Mouse (Mus musculus): Measurements from ENCODE around the gene Bud23. TPM values are rescaled to one million over a fixed set of nuclear protein-coding genes. Genes with fewer than 3 reads are reported as not detected.

The Bud23 gene
- polyA plus RNA-seq, 1 experiment from 2014 or later: 78.3 TPM

- Histone ChIP-seq H3K9ac (ENCODE audit: low read depth, low read length) (no peak overlapping the region), H3K4me3 (ENCODE audit: low read depth, low read length) (no peak overlapping the region), H3K4me2 (no peak overlapping the region), H3K9me3 (replicated peaks; ENCODE audit: control insufficient read depth, low read length) (no peaks in the 10 kb centered on the region), H3K36me3 (ENCODE audit: control insufficient read depth, insufficient read depth, low read length) (no peaks in the 10 kb centered on the region), H3K4me1 (ENCODE audit: control insufficient read depth, insufficient read depth, low read length) (no peaks in the 10 kb centered on the region), H3K27ac (ENCODE audit: low read depth, low read length) (no peak overlapping the region), H3K27me3 (ENCODE audit: control insufficient read depth, insufficient read depth, low read length) (peaks cover 10% of the 10 kb centered on the region; the same call in 1 of the 2 replicates)
- no peak for ATAC-seq (replicated peaks; ENCODE audit: insufficient number of reproducible peaks, low FRiP score, low TSS enrichment)
- 72% methylated on average over 1 of the region's 1 CpGs for WGBS (ENCODE audit: insufficient replicate concordance)
Measured at GRCm38 (mm10) chr5:135100981-135101380, 36.2 kb upstream of the Bud23 start.

GRCm38 (mm10) chr5:135089653-135090052 is 24.9 kb upstream of the Bud23 start, which contains the start of gene Mlxipl:
Gene Mlxipl (plus strand): TSS chr5:135089890.
- H3K4me3 ChIP-seq (ENCODE audit: low read depth, low read length): peak within 1 kb of the TSS; percentile 6; the same call in 1 of the 2 replicates
- no peak within 1 kb of the TSS for H3K27ac ChIP-seq (ENCODE audit: low read depth, low read length)
- no peak within 1 kb of the TSS for H3K9ac ChIP-seq (ENCODE audit: low read depth, low read length)
- no peaks in the 10 kb centered on the region for H3K4me1 ChIP-seq (ENCODE audit: control insufficient read depth, insufficient read depth, low read length)
- 4% methylated on average over 36 of the region's 39 CpGs for WGBS (ENCODE audit: insufficient replicate concordance)
- no peaks in the 10 kb centered on the region for H3K9me3 ChIP-seq (replicated peaks; ENCODE audit: control insufficient read depth, low read length)
- H3K27me3 ChIP-seq (ENCODE audit: control insufficient read depth, insufficient read depth, low read length): peaks cover 64% of the 10 kb centered on the region
- ATAC-seq (replicated peaks; ENCODE audit: insufficient number of reproducible peaks, low FRiP score, low TSS enrichment): no peak
- H3K36me3 ChIP-seq (ENCODE audit: control insufficient read depth, insufficient read depth, low read length): no peaks in the 10 kb centered on the region
- peak within 1 kb of the TSS; percentile 39 for H3K4me2 ChIP-seq

GRCm38 (mm10) chr5:135086871-135087270 is 22.1 kb upstream of the Bud23 start:
- Histone ChIP-seq H3K9me3 (replicated peaks; ENCODE audit: control insufficient read depth, low read length) (no peaks in the 10 kb centered on the region), H3K4me1 (ENCODE audit: control insufficient read depth, insufficient read depth, low read length) (no peaks in the 10 kb centered on the region), H3K4me3 (ENCODE audit: low read depth, low read length) (no peak overlapping the region), H3K36me3 (ENCODE audit: control insufficient read depth, insufficient read depth, low read length) (no peaks in the 10 kb centered on the region), H3K27me3 (ENCODE audit: control insufficient read depth, insufficient read depth, low read length) (peaks cover 48% of the 10 kb centered on the region), H3K4me2 (no peak overlapping the region), H3K27ac (ENCODE audit: low read depth, low read length) (no peak overlapping the region), H3K9ac (ENCODE audit: low read depth, low read length) (no peak overlapping the region)
- no peak for ATAC-seq (replicated peaks; ENCODE audit: insufficient number of reproducible peaks, low FRiP score, low TSS enrichment)
- 62% methylated on average over 4 of the region's 4 CpGs for WGBS (ENCODE audit: insufficient replicate concordance)

- H3K4me3 ChIP-seq (ENCODE audit: low read depth, low read length): no peak overlapping the region
- no peak overlapping the region for H3K4me2 ChIP-seq
- H3K27ac ChIP-seq (ENCODE audit: low read depth, low read length): no peak overlapping the region
- H3K9ac ChIP-seq (ENCODE audit: low read depth, low read length): no peak overlapping the region
- H3K27me3 ChIP-seq (ENCODE audit: control insufficient read depth, insufficient read depth, low read length): peaks cover 5% of the 10 kb centered on the region; the same call in 1 of the 2 replicates
- no peaks in the 10 kb centered on the region for H3K9me3 ChIP-seq (replicated peaks; ENCODE audit: control insufficient read depth, low read length)
- 81% methylated on average over 5 of the region's 5 CpGs for WGBS (ENCODE audit: insufficient replicate concordance)
- no peak for ATAC-seq (replicated peaks; ENCODE audit: insufficient number of reproducible peaks, low FRiP score, low TSS enrichment)
- H3K4me1 ChIP-seq (ENCODE audit: control insufficient read depth, insufficient read depth, low read length): no peaks in the 10 kb centered on the region
- no peaks in the 10 kb centered on the region for H3K36me3 ChIP-seq (ENCODE audit: control insufficient read depth, insufficient read depth, low read length)
Measured at GRCm38 (mm10) chr5:135080539-135080938, 15.8 kb upstream of the Bud23 start.

GRCm38 (mm10) chr5:135079578-135079977 is 14.8 kb upstream of the Bud23 start:
- ATAC-seq (replicated peaks; ENCODE audit: insufficient number of reproducible peaks, low FRiP score, low TSS enrichment): no peak
- H3K27ac ChIP-seq (ENCODE audit: low read depth, low read length): no peak overlapping the region
- no peaks in the 10 kb centered on the region for H3K9me3 ChIP-seq (replicated peaks; ENCODE audit: control insufficient read depth, low read length)
- no peak overlapping the region for H3K4me3 ChIP-seq (ENCODE audit: low read depth, low read length)
- no peaks in the 10 kb centered on the region for H3K4me1 ChIP-seq (ENCODE audit: control insufficient read depth, insufficient read depth, low read length)
- no peaks in the 10 kb centered on the region for H3K36me3 ChIP-seq (ENCODE audit: control insufficient read depth, insufficient read depth, low read length)
- H3K4me2 ChIP-seq: no peak overlapping the region
- whole genome bisulfite sequencing (ENCODE audit: insufficient replicate concordance): 95% methylated on average over 2 of the region's 2 CpGs
- H3K9ac ChIP-seq (ENCODE audit: low read depth, low read length): no peak overlapping the region
- H3K27me3 ChIP-seq (ENCODE audit: control insufficient read depth, insufficient read depth, low read length): peaks cover 2% of the 10 kb centered on the region; the same call in 1 of the 2 replicates

- H3K9ac ChIP-seq (ENCODE audit: low read depth, low read length): peak overlapping the region; percentile 90
- under 1% methylated on average over 11 of the region's 11 CpGs for WGBS (ENCODE audit: insufficient replicate concordance)
- no peak overlapping the region for H3K27ac ChIP-seq (ENCODE audit: low read depth, low read length)
- peaks cover 4% of the 10 kb centered on the region for H3K4me1 ChIP-seq (ENCODE audit: control insufficient read depth, insufficient read depth, low read length)
- H3K9me3 ChIP-seq (replicated peaks; ENCODE audit: control insufficient read depth, low read length): no peaks in the 10 kb centered on the region
- H3K4me3 ChIP-seq (ENCODE audit: low read depth, low read length): peak overlapping the region; percentile 79
- no peaks in the 10 kb centered on the region for H3K36me3 ChIP-seq (ENCODE audit: control insufficient read depth, insufficient read depth, low read length)
- no peak for ATAC-seq (replicated peaks; ENCODE audit: insufficient number of reproducible peaks, low FRiP score, low TSS enrichment)
- H3K27me3 ChIP-seq (ENCODE audit: control insufficient read depth, insufficient read depth, low read length): peaks cover 5% of the 10 kb centered on the region; the same call in 1 of the 2 replicates
- H3K4me2 ChIP-seq: peak overlapping the region; percentile 98
Measured at GRCm38 (mm10) chr5:135078482-135078810, 13.7 kb upstream of the Bud23 start.

- H3K9me3 ChIP-seq (replicated peaks; ENCODE audit: control insufficient read depth, low read length): no peaks in the 10 kb centered on the region
- H3K36me3 ChIP-seq (ENCODE audit: control insufficient read depth, insufficient read depth, low read length): no peaks in the 10 kb centered on the region
- WGBS (ENCODE audit: insufficient replicate concordance): under 1% methylated on average over 49 of the region's 83 CpGs
- peak within 1 kb of the TSS; percentile 90 for H3K9ac ChIP-seq (ENCODE audit: low read depth, low read length)
- H3K4me2 ChIP-seq: peak within 1 kb of the TSS; percentile 98
- H3K4me1 ChIP-seq (ENCODE audit: control insufficient read depth, insufficient read depth, low read length): peaks cover 7% of the 10 kb centered on the region
- peak within 1 kb of the TSS; percentile 79 for H3K4me3 ChIP-seq (ENCODE audit: low read depth, low read length)
- no peak within 1 kb of the TSS for H3K27ac ChIP-seq (ENCODE audit: low read depth, low read length)
- peaks cover 5% of the 10 kb centered on the region; the same call in 1 of the 2 replicates for H3K27me3 ChIP-seq (ENCODE audit: control insufficient read depth, insufficient read depth, low read length)
- ATAC-seq (replicated peaks; ENCODE audit: insufficient number of reproducible peaks, low FRiP score, low TSS enrichment): peak; percentile 82
Measured at GRCm38 (mm10) chr5:135077564-135078481, 13.1 kb upstream of the Bud23 start, which contains the start of gene Vps37d. Gene Vps37d (minus strand): TSS chr5:135078266.

GRCm38 (mm10) chr5:135076931-135077505 is 12.3 kb upstream of the Bud23 start:
- Histone ChIP-seq H3K9me3 (replicated peaks; ENCODE audit: control insufficient read depth, low read length) (no peaks in the 10 kb centered on the region), H3K4me1 (ENCODE audit: control insufficient read depth, insufficient read depth, low read length) (peaks cover 7% of the 10 kb centered on the region), H3K27me3 (ENCODE audit: control insufficient read depth, insufficient read depth, low read length) (peaks cover 5% of the 10 kb centered on the region; the same call in 1 of the 2 replicates), H3K4me3 (ENCODE audit: low read depth, low read length) (peak overlapping the region; percentile 79), H3K36me3 (ENCODE audit: control insufficient read depth, insufficient read depth, low read length) (no peaks in the 10 kb centered on the region), H3K9ac (ENCODE audit: low read depth, low read length) (peak overlapping the region; percentile 90), H3K27ac (ENCODE audit: low read depth, low read length) (no peak overlapping the region), H3K4me2 (peak overlapping the region; percentile 98)
- 37% methylated on average over 14 of the region's 14 CpGs for WGBS (ENCODE audit: insufficient replicate concordance)
- no peak for ATAC-seq (replicated peaks; ENCODE audit: insufficient number of reproducible peaks, low FRiP score, low TSS enrichment)
